Mouse (Mus musculus) lung, embryonic 14.5 days (tissue): ENCODE data around the gene Rps7. TPM values are rescaled to one million over a fixed set of nuclear protein-coding genes. Genes with fewer than 3 reads are reported as not detected.

Experiments
- ATAC-seq: fragments of 200-750 bp; cut with Nextera tagmentation; 2 replicates; pipeline ENCODE4 v1.8.0; 2017; ENCODE audit warnings: mild to moderate bottlenecking, moderate TSS enrichment, moderate library complexity; ENCODE audit not compliant: insufficient read depth
- DNase-seq: peaks from one replicate; pipeline ENCODE4 v3.0.0-alpha.2; 2015
- H3K27ac ChIP-seq: fragments of 300-500 bp; sonication (generic); 2 replicates; pipeline ENCODE4 v1.5.1; 2014; ENCODE audit warnings: low read depth, mild to moderate bottlenecking, moderate library complexity
- H3K27me3 ChIP-seq: fragments of 300-500 bp; sonication (generic); 2 replicates; pipeline ENCODE4 v1.6.1; 2014; ENCODE audit warnings: low read length, control low read depth; ENCODE audit not compliant: insufficient read depth
- H3K36me3 ChIP-seq: fragments of 300-500 bp; sonication (generic); 2 replicates; pipeline ENCODE4 v1.6.1; 2014; ENCODE audit warnings: control low read depth; ENCODE audit not compliant: insufficient read depth
- H3K4me1 ChIP-seq: fragments of 300-500 bp; sonication (generic); 2 replicates; pipeline ENCODE4 v1.6.1; 2014; ENCODE audit warnings: antibody characterized with exemption, control low read depth; ENCODE audit not compliant: insufficient read depth
- H3K4me2 ChIP-seq: fragments of 300-500 bp; sonication (generic); 2 replicates; pipeline ENCODE4 v1.6.1; 2014; ENCODE audit warnings: mild to moderate bottlenecking
- H3K4me3 ChIP-seq: fragments of 300-500 bp; sonication (generic); 2 replicates; pipeline ENCODE4 v1.5.1; 2014; ENCODE audit warnings: low read depth, low read length
- H3K9ac ChIP-seq: fragments of 300-500 bp; sonication (generic); 2 replicates; pipeline ENCODE4 v1.6.1; 2014
- H3K9me3 ChIP-seq: fragments of 300-500 bp; sonication (generic); 2 replicates; pipeline ENCODE4 v1.6.1; 2016; ENCODE audit warnings: low read depth, low read length, control low read depth
- CTCF ChIP-seq: IDR thresholded peaks from 2 replicates; pipeline ENCODE4 v1.5.1; 2016; ENCODE audit warnings: antibody characterized with exemption, low read depth
- WGBS: fragments of 180-500 bp; shearing (Covaris S2); extraction: QIAGEN DNeasy Blood & Tissue Kit; methylation state at CpG from one replicate; pipeline ENCODE4 v1.1.7; 2014; 5-methylcytosine and 5-hydroxymethylcytosine counted together
- polyA plus RNA-seq: library from polyadenylated mRNA; unstranded; fragments of >200 nt; fragmentation: Nextera tagmentation; extraction: Ambion mirVana; gene quantifications from 2 replicates; pipeline ENCODE4 v1.2.1, GENCODE M21; 2014

The Rps7 gene
- polyA plus RNA-seq, 1 experiment from 2014 or later: 950 TPM

GRCm38 (mm10) chr12:28617297-28617696 lies 18.5 kb downstream of the Rps7 start:
- 0 out of 2 replicates have a peak, but pooled peaks cover 2% of the 10 kb centered on the region for H3K4me1 ChIP-seq
- DNase-seq: no peak
- no peaks in the 10 kb centered on the region for H3K9me3 ChIP-seq
- H3K9ac ChIP-seq: no peak overlapping the region
- no peaks in the 10 kb centered on the region for H3K36me3 ChIP-seq
- H3K4me3 ChIP-seq: no peak overlapping the region
- no peaks in the 10 kb centered on the region for H3K27me3 ChIP-seq
- H3K27ac ChIP-seq: no peak overlapping the region
- 48% methylated on average over 4 of the region's 4 CpGs for WGBS
- TF ChIP-seq CTCF: no peak
- no peak overlapping the region for H3K4me2 ChIP-seq
- no peak for ATAC-seq

- Histone ChIP-seq H3K36me3 (no peaks in the 10 kb centered on the region), H3K4me1 (no peaks in the 10 kb centered on the region), H3K9ac (no peak overlapping the region), H3K4me3 (no peak overlapping the region), H3K4me2 (no peak overlapping the region), H3K9me3 (no peaks in the 10 kb centered on the region), H3K27me3 (no peaks in the 10 kb centered on the region), H3K27ac (no peak overlapping the region)
- no peak for TF ChIP-seq CTCF
- DNase-seq (peak; percentile 26), ATAC-seq (peak; percentile 41; the same call in 1 of the 2 replicates)
- 56% methylated on average over 7 of the region's 7 CpGs for WGBS
Measured at GRCm38 (mm10) chr12:28614401-28614800, 21.4 kb downstream of the Rps7 start.

- no peak for DNase-seq
- ATAC-seq: no peak
- 42% methylated on average over 6 of the region's 6 CpGs for WGBS
Measured at GRCm38 (mm10) chr12:28612391-28612790, 23.4 kb downstream of the Rps7 start.

GRCm38 (mm10) chr12:28607546-28608305 lies 28.0 kb downstream of the Rps7 start:
- Histone ChIP-seq H3K36me3 (no peaks in the 10 kb centered on the region), H3K9me3 (no peaks in the 10 kb centered on the region), H3K4me2 (no peak overlapping the region), H3K27ac (peak overlapping the region; percentile 10; the same call in 1 of the 2 replicates), H3K4me3 (no peak overlapping the region), H3K9ac (no peak overlapping the region), H3K27me3 (no peaks in the 10 kb centered on the region), H3K4me1 (peaks cover 7% of the 10 kb centered on the region)
- ATAC-seq (peak; percentile 63), DNase-seq (peak; percentile 57)
- 55% methylated on average over 17 of the region's 17 CpGs for WGBS
- no peak for TF ChIP-seq CTCF

More at GRCm38 (mm10) chr12:28612391-28612790, 23.4 kb downstream of the Rps7 start:
- H3K4me1 ChIP-seq: peaks cover 7% of the 10 kb centered on the region
- H3K4me3 ChIP-seq: no peak overlapping the region
- no peak overlapping the region for H3K9ac ChIP-seq
- no peak for TF ChIP-seq CTCF
- no peaks in the 10 kb centered on the region for H3K36me3 ChIP-seq
- no peaks in the 10 kb centered on the region for H3K9me3 ChIP-seq
- no peak overlapping the region for H3K4me2 ChIP-seq
- no peaks in the 10 kb centered on the region for H3K27me3 ChIP-seq
- H3K27ac ChIP-seq: no peak overlapping the region

- Histone ChIP-seq H3K4me1 (peaks cover 7% of the 10 kb centered on the region), H3K27me3 (no peaks in the 10 kb centered on the region), H3K4me2 (no peak overlapping the region), H3K9me3 (no peaks in the 10 kb centered on the region), H3K27ac (no peak overlapping the region), H3K4me3 (no peak overlapping the region), H3K9ac (no peak overlapping the region), H3K36me3 (no peaks in the 10 kb centered on the region)
- TF ChIP-seq CTCF: no peak
- no peak for ATAC-seq
- WGBS: 57% methylated on average over 1 of the region's 1 CpGs
- no peak for DNase-seq
Measured at GRCm38 (mm10) chr12:28603494-28603893, 32.3 kb downstream of the Rps7 start.

DNA sequence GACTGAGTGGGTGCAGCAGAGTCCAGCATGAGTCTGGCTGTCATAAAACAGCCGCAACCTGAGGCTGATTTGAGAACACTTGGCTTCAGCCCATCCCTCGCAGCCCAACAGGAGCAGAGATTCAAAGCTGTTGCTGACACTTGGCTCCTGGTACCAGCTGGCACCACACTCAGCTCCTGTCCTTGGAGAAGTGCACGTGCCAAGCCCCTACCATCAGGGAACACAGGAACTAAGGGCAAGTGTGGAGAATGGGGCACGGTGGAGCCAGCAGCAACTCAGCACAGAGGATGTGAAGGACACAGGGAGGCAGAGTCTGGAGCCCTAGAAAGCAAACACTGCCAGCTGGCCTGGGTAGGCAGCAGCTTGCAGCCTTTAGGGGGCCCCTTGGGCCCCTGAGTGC lies 33.5 kb downstream of the Rps7 start:
- 6% methylated on average over 4 of the region's 4 CpGs for WGBS
- Histone ChIP-seq H3K36me3 (no peaks in the 10 kb centered on the region), H3K4me2 (no peak overlapping the region), H3K9me3 (no peaks in the 10 kb centered on the region), H3K27me3 (no peaks in the 10 kb centered on the region), H3K9ac (no peak overlapping the region), H3K27ac (no peak overlapping the region), H3K4me1 (no peaks in the 10 kb centered on the region), H3K4me3 (no peak overlapping the region)
- ATAC-seq: peak; percentile 54; the same call in 1 of the 2 replicates
- peak; percentile 23 for DNase-seq
- TF ChIP-seq CTCF: no peak

DNA sequence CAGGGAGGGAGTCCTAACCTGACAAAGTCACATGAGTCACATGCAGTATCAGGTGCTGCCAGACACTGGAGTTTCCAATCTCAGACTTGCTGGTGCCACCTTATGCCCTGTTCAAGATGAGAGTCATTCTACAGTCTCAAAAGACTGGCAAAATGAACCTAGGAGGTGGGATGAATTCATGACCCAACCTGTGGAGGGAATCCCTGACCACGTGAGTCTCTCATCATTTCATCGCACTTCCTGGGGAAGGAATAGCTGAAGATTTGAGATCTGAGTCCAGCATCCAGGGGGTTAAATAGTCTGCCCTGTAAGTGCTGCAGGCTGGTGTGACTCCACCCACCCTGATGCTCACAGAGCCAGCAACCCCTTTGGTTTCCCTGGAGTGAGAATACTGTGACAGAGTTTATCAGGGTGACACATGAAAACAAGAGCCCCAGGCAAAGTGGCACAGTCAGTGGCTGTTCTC lies 37.2 kb downstream of the Rps7 start:
- H3K4me1 ChIP-seq: no peaks in the 10 kb centered on the region
- no peak overlapping the region for H3K9ac ChIP-seq
- no peaks in the 10 kb centered on the region for H3K36me3 ChIP-seq
- TF ChIP-seq CTCF: no peak
- DNase-seq (no peak), ATAC-seq (no peak)
- no peak overlapping the region for H3K27ac ChIP-seq
- H3K27me3 ChIP-seq: no peaks in the 10 kb centered on the region
- H3K9me3 ChIP-seq: no peaks in the 10 kb centered on the region
- no peak overlapping the region for H3K4me2 ChIP-seq
- H3K4me3 ChIP-seq: no peak overlapping the region
- 39% methylated on average over 2 of the region's 2 CpGs for WGBS
